Mouse (Mus musculus) intestine, embryonic 16.5 days (tissue): Measurements from ENCODE around the gene Atp8a2. TPM values are rescaled to one million over a fixed set of nuclear protein-coding genes. Genes with fewer than 3 reads are reported as not detected.

ENCODE experiments used
- ATAC-seq: fragments of 200-750 bp; cut with Nextera tagmentation; 2 replicates; pipeline ENCODE4 v1.8.0; 2017; ENCODE audit warnings: moderate TSS enrichment, moderate library complexity
- H3K27ac ChIP-seq: fragments of 300-500 bp; sonication (generic); 2 replicates; pipeline ENCODE4 v1.5.1; 2014; ENCODE audit warnings: mild to moderate bottlenecking, low read length
- H3K27me3 ChIP-seq: fragments of 300-500 bp; sonication (generic); replicated peaks from 2 replicates; pipeline ENCODE4 v1.6.1; 2014; ENCODE audit warnings: low read length, control low read depth, mixed read lengths; ENCODE audit not compliant: control insufficient read depth, insufficient read depth
- H3K36me3 ChIP-seq: fragments of 300-500 bp; sonication (generic); 2 replicates; pipeline ENCODE4 v1.6.1; 2014; ENCODE audit warnings: low read length, control low read depth; ENCODE audit not compliant: control insufficient read depth, insufficient read depth
- H3K4me1 ChIP-seq: fragments of 300-500 bp; sonication (generic); 2 replicates; pipeline ENCODE4 v1.6.1; 2014; ENCODE audit warnings: low read length, control low read depth, mixed read lengths; ENCODE audit not compliant: control insufficient read depth, insufficient read depth
- H3K4me2 ChIP-seq: fragments of 300-500 bp; sonication (generic); 2 replicates; pipeline ENCODE4 v1.6.1; 2014; ENCODE audit warnings: low read depth, low read length, control low read depth
- H3K4me3 ChIP-seq: fragments of 300-500 bp; sonication (generic); 2 replicates; pipeline ENCODE4 v1.5.1; 2014; ENCODE audit warnings: mild to moderate bottlenecking, low read length
- H3K9ac ChIP-seq: fragments of 300-500 bp; sonication (generic); 2 replicates; pipeline ENCODE4 v1.6.1; 2014; ENCODE audit warnings: low read depth, low read length
- H3K9me3 ChIP-seq: fragments of 300-500 bp; sonication (generic); 2 replicates; pipeline ENCODE4 v1.6.1; 2016; ENCODE audit warnings: low read length, control low read depth; ENCODE audit not compliant: control insufficient read depth
- WGBS: fragments of 180-500 bp; shearing (Covaris S2); extraction: QIAGEN DNeasy Blood & Tissue Kit; methylation state at CpG from one replicate; pipeline ENCODE4 v1.1.7; 2014; 5-methylcytosine and 5-hydroxymethylcytosine counted together
- polyA plus RNA-seq: library from polyadenylated mRNA; unstranded; fragments of >200 nt; fragmentation: Nextera tagmentation; extraction: Ambion mirVana; gene quantifications from 2 replicates; pipeline ENCODE4 v1.2.1, GENCODE M21; 2015

The Atp8a2 gene
- polyA plus RNA-seq, 1 experiment from 2014 or later, result 6.7 TPM

DNA sequence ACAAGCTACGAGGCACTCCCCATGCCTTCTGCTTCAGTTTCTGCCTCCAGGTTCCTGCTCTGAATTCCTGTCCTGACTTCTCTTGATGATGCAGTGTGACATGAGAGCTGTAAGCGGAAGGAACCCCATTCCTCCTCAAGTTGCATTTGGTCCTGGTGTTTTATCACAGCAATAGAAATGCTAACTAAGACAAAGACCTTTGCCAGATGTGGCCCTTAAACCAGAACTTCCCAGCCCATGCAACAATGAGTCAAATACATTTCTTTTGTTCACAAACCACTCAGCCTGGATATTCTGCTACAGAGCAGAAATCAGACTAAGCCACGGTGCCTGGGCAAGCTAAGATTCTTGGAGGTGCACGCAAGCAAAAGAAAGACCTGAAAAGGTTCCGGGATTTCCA lies 268.2 kb downstream of the Atp8a2 start:
- Histone ChIP-seq H3K4me2 (no peak overlapping the region), H3K4me3 (no peak overlapping the region), H3K4me1 (0 out of 2 replicates have a peak, but pooled peaks cover 2% of the 10 kb centered on the region), H3K27ac (no peak overlapping the region), H3K36me3 (no peaks in the 10 kb centered on the region), H3K9ac (no peak overlapping the region), H3K9me3 (no peaks in the 10 kb centered on the region), H3K27me3 (no peaks in the 10 kb centered on the region)
- 90% methylated on average over 5 of the region's 5 CpGs for WGBS
- ATAC-seq, result no peak

DNA sequence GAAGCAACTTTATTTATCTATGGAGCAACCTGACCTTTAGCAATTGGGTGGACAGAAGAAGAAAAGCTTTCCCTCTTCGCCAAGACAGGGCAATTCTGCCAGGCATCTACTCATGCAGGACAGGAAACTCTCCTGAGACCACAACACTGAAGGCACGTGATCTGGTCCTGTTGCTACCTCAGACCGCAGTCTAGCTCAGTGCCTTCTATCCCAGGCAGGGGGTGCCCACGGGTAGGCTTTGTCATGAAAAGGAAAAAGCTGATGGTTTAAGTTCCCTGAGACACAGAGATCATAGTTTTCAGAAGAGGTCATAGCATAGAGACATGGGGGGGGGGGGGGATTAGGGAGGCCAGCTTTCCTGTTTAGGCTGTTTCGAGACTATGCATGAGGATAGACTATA lies 269.2 kb downstream of the Atp8a2 start:
- no peak overlapping the region for H3K9ac ChIP-seq

DNA sequence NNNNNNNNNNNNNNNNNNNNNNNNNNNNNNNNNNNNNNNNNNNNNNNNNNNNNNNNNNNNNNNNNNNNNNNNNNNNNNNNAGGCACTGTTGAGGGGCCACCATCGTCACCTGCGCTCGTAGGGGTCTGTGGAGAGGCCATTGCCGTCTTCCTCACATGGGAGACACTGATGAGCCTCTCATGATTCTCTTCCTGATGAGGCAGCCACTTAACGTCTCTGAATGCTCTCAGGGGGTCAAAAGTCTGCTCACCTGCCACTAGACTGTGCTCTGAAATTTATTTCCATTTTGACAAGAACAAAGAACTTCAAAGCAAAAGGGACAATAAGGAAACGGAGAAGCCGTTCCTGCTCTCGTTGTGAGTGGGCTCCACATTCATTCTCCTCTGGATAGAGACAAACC lies 277.1 kb downstream of the Atp8a2 start:
- Histone ChIP-seq H3K4me3 (no peak overlapping the region), H3K36me3 (no peaks in the 10 kb centered on the region), H3K4me1 (no peaks in the 10 kb centered on the region), H3K4me2 (no peak overlapping the region), H3K9me3 (no peaks in the 10 kb centered on the region), H3K27me3 (no peaks in the 10 kb centered on the region), H3K27ac (no peak overlapping the region), H3K9ac (no peak overlapping the region; the same call in 1 of the 2 replicates)
- ATAC-seq, result peak; percentile 55
- 40% methylated on average over 8 of the region's 8 CpGs for WGBS

More for the DNA sequence above, 269.2 kb downstream of the Atp8a2 start:
- Histone ChIP-seq H3K36me3 (no peaks in the 10 kb centered on the region), H3K4me2 (no peak overlapping the region), H3K27ac (no peak overlapping the region), H3K9me3 (no peaks in the 10 kb centered on the region), H3K27me3 (no peaks in the 10 kb centered on the region), H3K4me1 (0 out of 2 replicates have a peak, but pooled peaks cover 2% of the 10 kb centered on the region), H3K4me3 (no peak overlapping the region)
- ATAC-seq, result no peak
- WGBS, result 77% methylated on average over 5 of the region's 5 CpGs

DNA sequence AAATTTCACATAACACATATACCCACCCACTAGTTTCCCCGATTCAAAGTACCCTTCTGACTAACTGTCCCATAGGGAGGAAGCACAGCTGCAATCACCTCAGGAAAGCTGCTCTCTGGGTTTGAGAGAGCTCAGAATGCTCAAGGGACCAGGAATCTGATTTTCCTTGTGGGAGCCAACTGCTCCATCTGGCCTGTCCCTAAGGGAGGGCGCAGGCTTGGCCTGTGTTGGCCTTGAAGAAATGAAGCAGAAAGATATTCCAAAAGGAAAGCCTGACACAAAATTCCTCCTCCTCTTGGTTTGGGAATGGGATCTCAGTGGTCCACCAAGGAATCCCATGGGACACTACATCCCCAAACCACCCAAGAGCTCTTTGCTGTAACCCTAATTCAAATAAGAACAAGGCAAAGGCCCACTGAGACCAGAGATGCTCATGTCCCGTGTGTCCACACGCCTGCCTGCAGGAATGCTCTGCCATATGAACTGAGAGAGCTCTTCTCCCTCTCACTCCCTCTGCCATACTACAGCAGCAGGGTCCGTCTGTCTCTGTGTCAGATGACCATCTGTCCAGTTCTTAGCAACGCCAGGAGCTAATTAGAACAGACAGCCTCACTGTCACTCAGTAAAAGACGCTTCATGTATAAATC lies 293.4 kb downstream of the Atp8a2 start:
- H3K4me3 ChIP-seq, result no peak overlapping the region
- no peak for ATAC-seq
- H3K9ac ChIP-seq, result no peak overlapping the region
- H3K27ac ChIP-seq, result no peak overlapping the region
- no peaks in the 10 kb centered on the region for H3K9me3 ChIP-seq
- no peaks in the 10 kb centered on the region for H3K36me3 ChIP-seq
- WGBS, result 88% methylated on average over 7 of the region's 7 CpGs
- H3K27me3 ChIP-seq, result no peaks in the 10 kb centered on the region
- H3K4me1 ChIP-seq, result no peaks in the 10 kb centered on the region
- no peak overlapping the region for H3K4me2 ChIP-seq

DNA sequence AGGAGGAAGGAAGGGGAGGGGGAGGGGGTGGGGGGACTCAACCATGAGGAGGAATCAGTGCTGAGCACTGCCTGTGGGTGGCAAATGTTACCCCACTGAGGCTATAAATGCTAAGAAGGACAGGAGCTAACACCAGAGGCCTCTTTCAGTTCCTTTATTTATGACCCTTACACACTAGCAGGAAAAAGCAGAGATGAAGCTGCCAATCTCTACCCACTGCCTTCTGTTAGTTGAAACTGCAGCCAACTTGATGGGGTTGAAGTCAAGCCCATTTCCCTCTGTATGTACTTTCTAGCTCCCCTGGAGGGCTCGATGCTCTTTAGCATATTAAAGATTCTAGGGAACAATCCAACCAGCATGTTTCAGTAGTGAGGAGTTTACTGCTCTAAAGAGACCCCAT lies 303.0 kb downstream of the Atp8a2 start:
- no peaks in the 10 kb centered on the region for H3K9me3 ChIP-seq
- H3K4me1 ChIP-seq, result 0 out of 2 replicates have a peak, but pooled peaks cover 2% of the 10 kb centered on the region
- no peak for ATAC-seq
- H3K36me3 ChIP-seq, result no peaks in the 10 kb centered on the region
- H3K9ac ChIP-seq, result no peak overlapping the region
- H3K27ac ChIP-seq, result no peak overlapping the region
- H3K27me3 ChIP-seq, result no peaks in the 10 kb centered on the region
- 85% methylated on average over 1 of the region's 1 CpGs for WGBS
- H3K4me3 ChIP-seq, result no peak overlapping the region
- no peak overlapping the region for H3K4me2 ChIP-seq

DNA sequence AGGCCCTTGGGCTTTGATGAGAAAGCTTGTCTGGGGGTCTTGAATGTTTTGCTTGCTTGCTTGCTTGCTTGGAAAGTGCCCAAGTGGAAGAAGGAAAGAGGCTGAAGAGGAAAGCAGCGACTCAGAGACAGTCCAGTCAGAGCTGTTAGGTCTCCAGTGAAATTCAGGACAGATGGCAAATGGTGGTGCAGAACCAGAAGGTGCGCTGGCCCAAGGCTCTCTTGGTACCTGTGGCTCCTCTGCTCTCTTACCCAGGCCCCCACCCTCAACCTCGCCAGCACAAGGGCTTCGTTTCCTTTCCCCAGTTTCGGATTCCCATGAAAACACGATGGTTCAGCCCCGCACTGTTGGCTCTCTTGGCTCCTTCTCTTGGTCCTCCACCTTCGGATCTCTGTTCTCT lies 304.9 kb downstream of the Atp8a2 start:
- Histone ChIP-seq H3K27ac (no peak overlapping the region), H3K4me3 (no peak overlapping the region), H3K4me2 (no peak overlapping the region), H3K9me3 (no peaks in the 10 kb centered on the region), H3K27me3 (no peaks in the 10 kb centered on the region), H3K4me1 (0 out of 2 replicates have a peak, but pooled peaks cover 9% of the 10 kb centered on the region), H3K36me3 (no peaks in the 10 kb centered on the region), H3K9ac (no peak overlapping the region)
- 92% methylated on average over 8 of the region's 8 CpGs for WGBS
- no peak for ATAC-seq

DNA sequence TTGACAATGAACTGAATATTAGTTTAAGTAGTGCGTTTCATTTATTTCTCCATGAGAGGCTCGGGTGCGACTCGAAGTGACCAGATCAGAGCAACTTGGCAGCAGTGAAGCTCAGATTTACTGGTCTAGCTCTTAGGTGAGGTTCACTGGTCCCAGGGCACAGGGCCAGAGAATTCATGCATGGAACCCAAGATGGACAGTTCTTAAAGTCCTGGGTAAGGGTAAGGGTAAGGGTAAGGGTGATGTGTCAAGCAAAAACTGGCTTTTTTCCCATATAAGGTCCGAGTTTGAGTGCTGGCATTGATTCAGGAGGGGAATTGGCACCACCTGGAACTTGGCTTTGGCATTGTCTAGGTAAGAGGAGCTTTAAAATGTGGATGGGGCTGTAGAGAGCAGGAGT lies 305.5 kb downstream of the Atp8a2 start:
- Histone ChIP-seq H3K9me3 (no peaks in the 10 kb centered on the region), H3K27ac (no peak overlapping the region), H3K4me2 (no peak overlapping the region), H3K36me3 (no peaks in the 10 kb centered on the region), H3K4me3 (no peak overlapping the region), H3K27me3 (no peaks in the 10 kb centered on the region), H3K9ac (no peak overlapping the region), H3K4me1 (0 out of 2 replicates have a peak, but pooled peaks cover 9% of the 10 kb centered on the region)
- no peak for ATAC-seq
- 88% methylated on average over 5 of the region's 5 CpGs for WGBS

DNA sequence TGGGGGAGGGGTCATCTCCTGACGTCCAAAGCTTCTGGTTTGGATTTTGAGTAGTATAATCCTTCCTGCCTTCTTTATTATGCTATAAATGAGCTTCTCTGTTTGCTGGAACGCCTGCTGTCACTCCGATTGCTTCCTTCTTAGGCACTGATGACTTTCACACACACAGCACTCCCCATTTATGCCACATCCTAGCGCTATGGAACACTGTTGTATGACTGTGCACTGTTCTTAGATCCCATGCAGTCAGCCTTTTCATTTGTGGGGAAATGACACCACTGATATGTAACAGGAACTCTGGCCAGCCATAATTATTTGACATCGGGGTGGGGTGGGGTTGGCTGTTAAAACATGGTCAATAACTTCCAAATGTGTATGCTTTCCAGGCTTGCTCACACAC lies 306.2 kb downstream of the Atp8a2 start:
- no peak overlapping the region for H3K4me2 ChIP-seq
- no peaks in the 10 kb centered on the region for H3K36me3 ChIP-seq
- no peaks in the 10 kb centered on the region for H3K27me3 ChIP-seq
- ATAC-seq, result no peak
- H3K27ac ChIP-seq, result no peak overlapping the region
- no peak overlapping the region for H3K4me3 ChIP-seq
- 52% methylated on average over 5 of the region's 5 CpGs for WGBS
- no peaks in the 10 kb centered on the region for H3K9me3 ChIP-seq
- H3K9ac ChIP-seq, result no peak overlapping the region
- H3K4me1 ChIP-seq, result 0 out of 2 replicates have a peak, but pooled peaks cover 9% of the 10 kb centered on the region

DNA sequence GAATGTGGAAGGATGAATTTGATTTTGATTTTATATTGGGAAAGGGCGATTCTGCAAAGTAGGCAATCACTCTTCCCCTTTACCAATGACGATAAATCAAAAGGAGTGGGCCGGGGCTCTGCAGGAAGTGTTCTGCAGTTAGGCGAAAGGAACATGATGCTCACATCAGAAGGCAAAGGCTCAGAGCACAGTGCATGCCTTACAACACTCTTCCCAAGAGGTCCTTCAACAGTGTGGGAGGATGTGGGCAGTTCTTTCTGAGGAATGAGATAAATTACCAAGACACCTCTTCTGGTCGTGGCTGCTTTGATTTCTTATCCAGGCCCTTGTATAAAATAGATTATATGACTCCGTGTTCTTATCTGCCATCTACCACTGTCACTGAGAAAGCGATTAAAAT lies 306.9 kb downstream of the Atp8a2 start:
- Histone ChIP-seq H3K36me3 (no peaks in the 10 kb centered on the region), H3K9ac (no peak overlapping the region), H3K27ac (no peak overlapping the region), H3K9me3 (no peaks in the 10 kb centered on the region), H3K4me3 (no peak overlapping the region), H3K4me1 (0 out of 2 replicates have a peak, but pooled peaks cover 9% of the 10 kb centered on the region), H3K27me3 (no peaks in the 10 kb centered on the region), H3K4me2 (no peak overlapping the region)
- ATAC-seq, result no peak
- WGBS, result 62% methylated on average over 7 of the region's 7 CpGs

DNA sequence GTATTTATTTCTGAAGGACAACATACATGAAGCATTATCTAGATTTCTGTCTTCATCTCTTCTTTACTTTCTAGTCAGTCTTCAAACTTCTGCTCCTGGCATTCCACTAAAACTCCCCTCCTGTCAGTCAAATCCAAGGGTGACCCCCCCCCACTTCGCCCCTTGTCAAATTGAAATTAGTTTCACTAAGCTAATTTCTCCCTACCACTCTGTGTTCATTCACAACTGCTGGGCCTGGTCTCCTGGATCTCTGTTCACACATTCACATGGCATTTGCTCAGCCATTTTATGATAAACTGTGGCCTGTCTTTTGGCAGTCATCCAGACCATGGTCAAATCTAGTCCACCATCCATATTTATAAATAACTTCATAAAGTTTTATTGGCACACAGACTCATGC lies 308.5 kb downstream of the Atp8a2 start:
- WGBS, result 90% methylated on average over 1 of the region's 1 CpGs
- H3K9me3 ChIP-seq, result no peaks in the 10 kb centered on the region
- ATAC-seq, result no peak
- no peak overlapping the region for H3K4me3 ChIP-seq
- H3K9ac ChIP-seq, result no peak overlapping the region
- no peak overlapping the region for H3K27ac ChIP-seq
- no peaks in the 10 kb centered on the region for H3K27me3 ChIP-seq
- 0 out of 2 replicates have a peak, but pooled peaks cover 9% of the 10 kb centered on the region for H3K4me1 ChIP-seq
- H3K36me3 ChIP-seq, result no peaks in the 10 kb centered on the region
- H3K4me2 ChIP-seq, result no peak overlapping the region
